Mouse (Mus musculus) limb, embryonic 13.5 days (tissue): ENCODE measurements around the gene Psmd11. TPM values are rescaled to one million over a fixed set of nuclear protein-coding genes. Genes with fewer than 3 reads are reported as not detected.

Experiments
- ATAC-seq: fragments of 200-750 bp; cut with Nextera tagmentation; 2 replicates; pipeline ENCODE4 v1.8.0; 2017; ENCODE audit warnings: low read depth, moderate number of reproducible peaks, moderate TSS enrichment; ENCODE audit not compliant: low FRiP score
- H3K27ac ChIP-seq: fragments of 300-500 bp; sonication (generic); 2 replicates; pipeline ENCODE4 v1.5.1; 2015; ENCODE audit warnings: inconsistent platforms, mild to moderate bottlenecking, moderate library complexity
- H3K27me3 ChIP-seq: fragments of 300-500 bp; sonication (generic); 2 replicates; pipeline ENCODE4 v1.6.1; 2015; ENCODE audit warnings: mild to moderate bottlenecking, inconsistent platforms
- H3K36me3 ChIP-seq: fragments of 300-500 bp; sonication (generic); 2 replicates; pipeline ENCODE4 v1.6.1; 2015; ENCODE audit warnings: inconsistent platforms, mild to moderate bottlenecking, moderate library complexity
- H3K4me1 ChIP-seq: fragments of 300-500 bp; sonication (generic); 2 replicates; pipeline ENCODE4 v1.6.1; 2015; ENCODE audit warnings: inconsistent platforms
- H3K4me2 ChIP-seq: fragments of 300-500 bp; sonication (generic); replicated peaks from 2 replicates; pipeline ENCODE4 v1.6.1; 2015; ENCODE audit warnings: inconsistent platforms, mild to moderate bottlenecking, moderate library complexity
- H3K4me3 ChIP-seq: fragments of 300-500 bp; sonication (generic); 2 replicates; pipeline ENCODE4 v1.5.1; 2015; ENCODE audit warnings: moderate library complexity, mild to moderate bottlenecking, inconsistent platforms
- H3K9ac ChIP-seq: fragments of 300-500 bp; sonication (generic); 2 replicates; pipeline ENCODE4 v1.6.1; 2015; ENCODE audit warnings: mild to moderate bottlenecking, inconsistent platforms
- H3K9me3 ChIP-seq: fragments of 300-500 bp; sonication (generic); 2 replicates; pipeline ENCODE4 v1.6.1; 2016; ENCODE audit warnings: inconsistent platforms
- WGBS: fragments of 180-500 bp; shearing (Covaris S2); methylation state at CpG from one replicate; pipeline ENCODE4 v1.1.7; 2015; 5-methylcytosine and 5-hydroxymethylcytosine counted together
- polyA plus RNA-seq: library from polyadenylated mRNA; unstranded; fragments of >200 nt; fragmentation: Nextera tagmentation; extraction: Ambion mirVana; gene quantifications from 2 replicates; pipeline ENCODE4 v1.2.1, GENCODE M21; 2015

Psmd11 gene
- polyA plus RNA-seq, 1 experiment from 2014 or later, result 332 TPM

- ATAC-seq, result peak; percentile 16; the same call in 1 of the 2 replicates
- WGBS, result 14% methylated on average over 51 of the region's 55 CpGs
These were observed 49.2 kb downstream of the Psmd11 start for GRCm38 (mm10) chr11:80477341-80478199.

GRCm38 (mm10) chr11:80478694-80479412, 50.4 kb downstream of the Psmd11 start:
- H3K4me1 ChIP-seq, result peaks cover 34% of the 10 kb centered on the region
- peaks cover 10% of the 10 kb centered on the region; the same call in 1 of the 2 replicates for H3K27me3 ChIP-seq
- WGBS, result 62% methylated on average over 14 of the region's 14 CpGs
- H3K9ac ChIP-seq, result no peak overlapping the region
- H3K4me3 ChIP-seq, result peak overlapping the region; percentile 77
- no peak overlapping the region for H3K27ac ChIP-seq
- no peak for ATAC-seq
- H3K9me3 ChIP-seq, result no peaks in the 10 kb centered on the region
- H3K4me2 ChIP-seq, result peak overlapping the region; percentile 98
- peaks cover 7% of the 10 kb centered on the region for H3K36me3 ChIP-seq

More at GRCm38 (mm10) chr11:80477341-80478199, 49.2 kb downstream of the Psmd11 start:
- Histone ChIP-seq H3K27me3 (peaks cover 10% of the 10 kb centered on the region; the same call in 1 of the 2 replicates), H3K27ac (peak overlapping the region; percentile 61; the same call in 1 of the 2 replicates), H3K9me3 (no peaks in the 10 kb centered on the region), H3K4me3 (peak overlapping the region; percentile 77), H3K4me1 (peaks cover 34% of the 10 kb centered on the region), H3K9ac (peak overlapping the region; percentile 82), H3K4me2 (peak overlapping the region; percentile 98), H3K36me3 (peaks cover 18% of the 10 kb centered on the region)

- Histone ChIP-seq H3K9ac (peak overlapping the region; percentile 43; the same call in 1 of the 2 replicates), H3K4me3 (peak overlapping the region; percentile 77), H3K4me1 (peaks cover 34% of the 10 kb centered on the region), H3K9me3 (no peaks in the 10 kb centered on the region), H3K27me3 (peaks cover 10% of the 10 kb centered on the region; the same call in 1 of the 2 replicates), H3K4me2 (peak overlapping the region; percentile 98), H3K36me3 (peaks cover 2% of the 10 kb centered on the region; the same call in 1 of the 2 replicates), H3K27ac (no peak overlapping the region)
- WGBS, result 66% methylated on average over 5 of the region's 5 CpGs
- no peak for ATAC-seq
These were observed 51.0 kb downstream of the Psmd11 start for GRCm38 (mm10) chr11:80479425-80479824.

GRCm38 (mm10) chr11:80479906-80480866, 51.8 kb downstream of the Psmd11 start:
- Histone ChIP-seq H3K27me3 (peaks cover 10% of the 10 kb centered on the region; the same call in 1 of the 2 replicates), H3K9ac (peak overlapping the region; percentile 43), H3K36me3 (no peaks in the 10 kb centered on the region; the same call in 1 of the 2 replicates), H3K4me3 (peak overlapping the region; percentile 77), H3K9me3 (no peaks in the 10 kb centered on the region), H3K4me1 (peaks cover 34% of the 10 kb centered on the region), H3K27ac (no peak overlapping the region), H3K4me2 (peak overlapping the region; percentile 98)
- WGBS, result 82% methylated on average over 31 of the region's 31 CpGs
- ATAC-seq, result no peak

- H3K4me1 ChIP-seq, result peaks cover 28% of the 10 kb centered on the region
- H3K27ac ChIP-seq, result no peak overlapping the region
- H3K36me3 ChIP-seq, result no peaks in the 10 kb centered on the region; the same call in 1 of the 2 replicates
- H3K4me3 ChIP-seq, result no peak overlapping the region
- WGBS, result 77% methylated on average over 13 of the region's 13 CpGs
- H3K9ac ChIP-seq, result 0 out of 2 replicates have a peak overlapping the region, but pooled peaks have one; percentile 19
- H3K4me2 ChIP-seq, result no peak overlapping the region; the same call in 1 of the 2 replicates
- H3K9me3 ChIP-seq, result no peaks in the 10 kb centered on the region
- H3K27me3 ChIP-seq, result peaks cover 10% of the 10 kb centered on the region; the same call in 1 of the 2 replicates
- ATAC-seq, result no peak
These were observed 53.1 kb downstream of the Psmd11 start for GRCm38 (mm10) chr11:80481409-80482050.

- H3K4me1 ChIP-seq, result peaks cover 27% of the 10 kb centered on the region
- no peak overlapping the region for H3K9ac ChIP-seq
- 78% methylated on average over 10 of the region's 10 CpGs for WGBS
These were observed 53.9 kb downstream of the Psmd11 start for GRCm38 (mm10) chr11:80482347-80482746.

GRCm38 (mm10) chr11:80482921-80483320, 54.5 kb downstream of the Psmd11 start:
- no peaks in the 10 kb centered on the region; the same call in 1 of the 2 replicates for H3K36me3 ChIP-seq
- no peak overlapping the region for H3K4me2 ChIP-seq
- H3K9me3 ChIP-seq, result no peaks in the 10 kb centered on the region
- H3K9ac ChIP-seq, result no peak overlapping the region
- no peak overlapping the region for H3K27ac ChIP-seq
- H3K4me3 ChIP-seq, result no peak overlapping the region
- 83% methylated on average over 7 of the region's 7 CpGs for WGBS
- ATAC-seq, result no peak
- peaks cover 8% of the 10 kb centered on the region; the same call in 1 of the 2 replicates for H3K27me3 ChIP-seq
- H3K4me1 ChIP-seq, result peaks cover 21% of the 10 kb centered on the region

More at GRCm38 (mm10) chr11:80482347-80482746, 53.9 kb downstream of the Psmd11 start:
- no peak overlapping the region for H3K4me2 ChIP-seq
- no peaks in the 10 kb centered on the region for H3K9me3 ChIP-seq
- H3K36me3 ChIP-seq, result no peaks in the 10 kb centered on the region; the same call in 1 of the 2 replicates
- H3K27ac ChIP-seq, result no peak overlapping the region
- H3K27me3 ChIP-seq, result peaks cover 10% of the 10 kb centered on the region; the same call in 1 of the 2 replicates
- no peak overlapping the region for H3K4me3 ChIP-seq
- no peak for ATAC-seq

GRCm38 (mm10) chr11:80483536-80484067, 55.2 kb downstream of the Psmd11 start:
- Histone ChIP-seq H3K4me3 (no peak overlapping the region), H3K4me2 (no peak overlapping the region), H3K27me3 (peaks cover 1% of the 10 kb centered on the region; the same call in 1 of the 2 replicates), H3K9ac (no peak overlapping the region; the same call in 1 of the 2 replicates), H3K9me3 (no peaks in the 10 kb centered on the region), H3K27ac (no peak overlapping the region), H3K36me3 (no peaks in the 10 kb centered on the region; the same call in 1 of the 2 replicates), H3K4me1 (peaks cover 17% of the 10 kb centered on the region)
- ATAC-seq, result no peak
- WGBS, result 78% methylated on average over 6 of the region's 6 CpGs

GRCm38 (mm10) chr11:80484191-80484791, 55.9 kb downstream of the Psmd11 start:
- WGBS, result 36% methylated on average over 12 of the region's 12 CpGs
- no peaks in the 10 kb centered on the region for H3K27me3 ChIP-seq
- H3K9me3 ChIP-seq, result no peaks in the 10 kb centered on the region
- H3K36me3 ChIP-seq, result no peaks in the 10 kb centered on the region; the same call in 1 of the 2 replicates
- H3K9ac ChIP-seq, result peak overlapping the region; percentile 13; the same call in 1 of the 2 replicates
- no peak overlapping the region for H3K4me2 ChIP-seq
- no peak overlapping the region for H3K27ac ChIP-seq
- no peak overlapping the region for H3K4me3 ChIP-seq
- ATAC-seq, result no peak
- peaks cover 17% of the 10 kb centered on the region for H3K4me1 ChIP-seq

- WGBS, result 74% methylated on average over 9 of the region's 9 CpGs
- H3K9me3 ChIP-seq, result no peaks in the 10 kb centered on the region
- H3K27ac ChIP-seq, result no peak overlapping the region
- H3K4me1 ChIP-seq, result peaks cover 16% of the 10 kb centered on the region
- no peaks in the 10 kb centered on the region for H3K27me3 ChIP-seq
- no peak overlapping the region for H3K9ac ChIP-seq
- H3K4me2 ChIP-seq, result no peak overlapping the region
- ATAC-seq, result no peak
- no peak overlapping the region for H3K4me3 ChIP-seq
- H3K36me3 ChIP-seq, result no peaks in the 10 kb centered on the region; the same call in 1 of the 2 replicates
These were observed 56.7 kb downstream of the Psmd11 start for GRCm38 (mm10) chr11:80485120-80485551.
